Comparison of ENCODE assay signal across 23 mouse cellular contexts in the genomic region with DNA sequence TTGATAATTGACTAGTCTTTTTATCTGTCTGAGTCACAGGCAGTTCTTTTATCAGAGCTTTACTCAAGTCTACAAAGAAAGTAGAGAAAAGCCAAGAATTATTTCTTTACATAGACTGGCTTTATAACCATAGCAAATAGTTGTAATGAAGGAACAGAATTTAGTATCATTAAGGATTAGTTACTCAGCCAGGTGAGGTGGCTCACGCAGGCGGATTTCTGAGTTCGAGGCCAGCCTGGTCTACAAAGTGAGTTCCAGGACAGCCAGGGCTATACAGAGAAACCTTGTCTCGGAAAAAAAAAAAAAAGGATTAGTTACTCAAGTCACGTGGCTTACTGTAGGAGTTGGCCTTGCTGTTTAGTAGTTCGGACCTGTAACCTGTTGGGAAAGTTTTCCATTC. TPM values are rescaled to one million over a fixed set of nuclear protein-coding genes. Genes with fewer than 3 reads are reported as not detected.
DNase-seq lines count a peak whose midpoint lies in the region; ATAC-seq and TF ChIP-seq lines count a peak whose summit lies in the region.
"Had no signal": no experiment of that assay in that cellular context is flagged by ENCODE, and none has a peak within 500 bp of the region (broad histone marks: within the 10 kb centered on the region; RNA-seq: fewer than 3 reads in every experiment).

No protein-coding gene starts in this region.

- TF ChIP-seq EP300 in MEL (IDR thresholded peaks at IDR 0.05; ENCODE audit: low read depth in 1 of 2, low read length in 2 of 2) = peak in 1 of 2 experiments; percentile 47; a peak in 2 of 4 replicates

- TF ChIP-seq POLR2A in MEL (IDR thresholded peaks at IDR 0.05; ENCODE audit: control insufficient read depth in 1 of 2, insufficient read depth in 1 of 2, low read depth in 1 of 2, low read length in 2 of 2, poor library complexity in 1 of 2) = no peak

- no peak overlapping the region for H3K27ac ChIP-seq in midbrain, embryonic 11.5 days (ENCODE audit: low read depth, low read length)
- no peak overlapping the region for H3K27ac ChIP-seq in midbrain, embryonic 13.5 days
- H3K27ac ChIP-seq in MEL (ENCODE audit: control insufficient read depth, low read depth, low read length) = no peak overlapping the region
- H3K27ac ChIP-seq: embryonic facial prominence, embryonic 10.5 days; embryonic facial prominence, embryonic 12.5 days; forebrain, embryonic 13.5 days; forebrain, embryonic 15.5 days had no signal

- H3K4me3 ChIP-seq in midbrain, embryonic 11.5 days (ENCODE audit: low read depth, low read length) = no peak overlapping the region
- no peak overlapping the region for H3K4me3 ChIP-seq in midbrain, embryonic 13.5 days (replicated peaks)
- H3K4me3 ChIP-seq in MEL (ENCODE audit: control insufficient read depth in 1 of 2, insufficient read depth in 1 of 2, low read depth in 2 of 2, low read length in 2 of 2) = no peak overlapping the region
- H3K4me3 ChIP-seq: embryonic facial prominence, embryonic 10.5 days; embryonic facial prominence, embryonic 12.5 days; forebrain, embryonic 13.5 days; forebrain, embryonic 15.5 days had no signal

- TF ChIP-seq CTCF in MEL (IDR thresholded peaks at IDR 0.05 in 2 of 3, conservative IDR thresholded peaks at IDR 0.05 in 1 of 3; ENCODE audit: control insufficient read depth in 1 of 3, insufficient read depth in 1 of 3, low read depth in 2 of 3, low read length in 3 of 3, poor library complexity in 1 of 3, severe bottlenecking in 1 of 3) = no peak

- WGBS in midbrain, embryonic 11.5 days = 91% methylated on average over 6 of the region's 6 CpGs
- 93% methylated on average over 6 of the region's 6 CpGs for WGBS in midbrain, embryonic 13.5 days

- H3K4me1 ChIP-seq in midbrain, embryonic 11.5 days (ENCODE audit: control insufficient read depth, insufficient read depth, low read length) = no peaks in the 10 kb centered on the region
- peaks cover 18% of the 10 kb centered on the region for H3K4me1 ChIP-seq in midbrain, embryonic 13.5 days (replicated peaks)
- H3K4me1 ChIP-seq in MEL (ENCODE audit: control insufficient read depth in 1 of 2, insufficient read depth in 2 of 2, low read length in 2 of 2) = peaks cover 10 to 12% of the 10 kb centered on the region in 2 experiments
- H3K4me1 ChIP-seq: embryonic facial prominence, embryonic 10.5 days; embryonic facial prominence, embryonic 12.5 days had no signal

- no peaks in the 10 kb centered on the region for H3K27me3 ChIP-seq in midbrain, embryonic 11.5 days (ENCODE audit: control insufficient read depth, insufficient read depth, low read length)
- no peaks in the 10 kb centered on the region for H3K27me3 ChIP-seq in midbrain, embryonic 13.5 days
- H3K27me3 ChIP-seq in MEL (ENCODE audit: control insufficient read depth in 1 of 2, insufficient read depth in 2 of 2, low read length in 2 of 2) = no peaks in the 10 kb centered on the region
- H3K27me3 ChIP-seq: CH12.LX; embryonic facial prominence, embryonic 12.5 days; forebrain, embryonic 13.5 days; forebrain, embryonic 15.5 days had no signal

- no peak for ATAC-seq in midbrain, embryonic 11.5 days (ENCODE audit: low FRiP score)
- ATAC-seq in midbrain, embryonic 13.5 days = no peak
- ATAC-seq: CD4-positive, CD25-positive, alpha-beta regulatory T cell, adult 4 months; forebrain, embryonic 13.5 days; forebrain, embryonic 15.5 days; forebrain, postnatal 0 days had no signal

- no peak for TF ChIP-seq RAD21 in MEL (IDR thresholded peaks at IDR 0.05; ENCODE audit: low read depth, low read length)

- peak; percentile 55 for DNase-seq in heart, adult 11 months
- no peak for DNase-seq in heart, postnatal 4 days
- peak; percentile 61 for DNase-seq in midbrain, embryonic 11.5 days (ENCODE audit: low spot score, missing footprints)
- DNase-seq in MEL (ENCODE audit: low read depth, low spot score) = no peak
- DNase-seq: adrenal gland, adult 2 months; adrenal gland, postnatal 10 days; adrenal gland, postnatal 25 days; B cell, adult 2 months; cerebellum, adult 11 months; cerebellum, adult 18-20 months; cerebellum, adult 9-10 months; cerebellum, postnatal 10 days; cerebellum, postnatal 25 days; forebrain, postnatal 0 days had no signal

- H3K79me2 ChIP-seq in MEL (ENCODE audit: control insufficient read depth, insufficient read depth, low read length, poor library complexity) = peaks cover 39% of the 10 kb centered on the region

- no peak overlapping the region for H3K4me2 ChIP-seq in midbrain, embryonic 11.5 days
- no peak overlapping the region for H3K4me2 ChIP-seq in midbrain, embryonic 13.5 days (replicated peaks)
- H3K4me2 ChIP-seq: embryonic facial prominence, embryonic 12.5 days; forebrain, embryonic 13.5 days; forebrain, embryonic 15.5 days had no signal

- H3K36me3 ChIP-seq in midbrain, embryonic 11.5 days (ENCODE audit: control insufficient read depth, insufficient read depth, low read length) = peaks cover 2% of the 10 kb centered on the region; the same call in 1 of the 2 replicates
- H3K36me3 ChIP-seq in midbrain, embryonic 13.5 days = peaks cover 23% of the 10 kb centered on the region
- peaks cover 28 to 29% of the 10 kb centered on the region in 2 experiments for H3K36me3 ChIP-seq in MEL (ENCODE audit: control insufficient read depth in 1 of 2, insufficient read depth in 2 of 2, low read length in 2 of 2)

- H3K9me3 ChIP-seq in midbrain, embryonic 11.5 days (ENCODE audit: control insufficient read depth, low read length) = no peaks in the 10 kb centered on the region
- H3K9me3 ChIP-seq in midbrain, embryonic 13.5 days = no peaks in the 10 kb centered on the region
- H3K9me3 ChIP-seq in MEL (replicated peaks; ENCODE audit: insufficient read depth, low read length) = no peaks in the 10 kb centered on the region
- H3K9me3 ChIP-seq: embryonic facial prominence, embryonic 10.5 days; embryonic facial prominence, embryonic 12.5 days; forebrain, embryonic 13.5 days; forebrain, embryonic 15.5 days; G1E had no signal

- no peak overlapping the region for H3K9ac ChIP-seq in midbrain, embryonic 11.5 days (ENCODE audit: low read length)
- no peak overlapping the region for H3K9ac ChIP-seq in midbrain, embryonic 13.5 days (replicated peaks)
- no peak overlapping the region for H3K9ac ChIP-seq in MEL (ENCODE audit: control insufficient read depth, low read depth, low read length, poor library complexity, severe bottlenecking)
- H3K9ac ChIP-seq: embryonic facial prominence, embryonic 12.5 days; forebrain, embryonic 13.5 days; forebrain, embryonic 15.5 days; forebrain, postnatal 0 days had no signal

TF ChIP-seq in MEL, 35 proteins besides CTCF, POLR2A, EP300 and RAD21:
- TF ChIP-seq MAZ (IDR thresholded peaks at IDR 0.05; ENCODE audit: low read depth, low read length) (no peak), GATA1 (IDR thresholded peaks at IDR 0.05; ENCODE audit: low read depth, low read length) (0 out of 2 replicates have a peak, but pooled peaks have one; percentile 22), SIN3A (IDR thresholded peaks at IDR 0.05; ENCODE audit: low read length) (peak; percentile 22; the same call in 1 of the 2 replicates)
TF ChIP-seq in MEL: peak in this region for 2.

RNA-seq across cellular contexts. Expression of gene Herc4, which starts 4.8 kb away (rescaled TPM):
- total RNA-seq in heart, postnatal 4 days (2021) = 10 to 100 TPM; 45.2 to 45.8 TPM
- polyA plus RNA-seq in midbrain, embryonic 11.5 days (2014; fragmentation: Nextera tagmentation; extraction: Ambion mirVana) = 53.9 and 54.6 TPM in 2 replicates
- polyA plus RNA-seq in midbrain, embryonic 13.5 days (2015; fragmentation: Nextera tagmentation; extraction: Ambion mirVana) = 36.1 and 38.3 TPM in 2 replicates
- 37.1 and 38.6 TPM in 2 replicates for total RNA-seq in MEL (2012; rRNA removed)
- polyA plus RNA-seq in MEL (2012; ENCODE audit: insufficient read depth in 1 of 2, insufficient read length in 2 of 2, low read depth in 1 of 2, low replicate concordance in 2 of 2, missing spikeins in 1 of 2) = 100 to 1,000 TPM in 1 of 2 experiments, 10 to 100 TPM in 1; 57.1 to 140 TPM

RNA-seq across cellular contexts. Expression of gene Mypn, which starts 44.7 kb away (rescaled TPM):
- 10 to 100 TPM; 69.3 to 75.7 TPM for total RNA-seq in heart, postnatal 4 days (2021)
- polyA plus RNA-seq in midbrain, embryonic 11.5 days (2014; fragmentation: Nextera tagmentation; extraction: Ambion mirVana) = 0.12 TPM in 1 of 2 replicates, not detected in the other
- 0.05 TPM in 1 of 2 replicates, not detected in the other for polyA plus RNA-seq in midbrain, embryonic 13.5 days (2015; fragmentation: Nextera tagmentation; extraction: Ambion mirVana)
- not detected in 2 replicates for total RNA-seq in MEL (2012; rRNA removed)
- polyA plus RNA-seq in MEL (2012; ENCODE audit: insufficient read depth in 1 of 2, insufficient read length in 2 of 2, low read depth in 1 of 2, low replicate concordance in 2 of 2, missing spikeins in 1 of 2) = not detected
- total RNA-seq: G1E had no signal
- polyA plus RNA-seq: CD4-positive, CD25-positive, alpha-beta regulatory T cell, adult 4 months; embryonic facial prominence, embryonic 10.5 days; forebrain, embryonic 11.5 days; forebrain, embryonic 13.5 days; G1E had no signal

Comparison
In these comparisons a context has a peak if more than half of its experiments do, and no peak if none do; other contexts are left out.
1. DNase-seq: peak in heart, adult 11 months (single experiment) and midbrain, embryonic 11.5 days (single experiment); none in heart, postnatal 4 days (single experiment) and MEL (single experiment).